Mouse (Mus musculus): ENCODE data around the gene Ttc34. TPM values are rescaled to one million over a fixed set of nuclear protein-coding genes. Genes with fewer than 3 reads are reported as not detected.

The Ttc34 gene
- polyA plus RNA-seq, 1 experiment from 2014 or later, result not detected

DNA sequence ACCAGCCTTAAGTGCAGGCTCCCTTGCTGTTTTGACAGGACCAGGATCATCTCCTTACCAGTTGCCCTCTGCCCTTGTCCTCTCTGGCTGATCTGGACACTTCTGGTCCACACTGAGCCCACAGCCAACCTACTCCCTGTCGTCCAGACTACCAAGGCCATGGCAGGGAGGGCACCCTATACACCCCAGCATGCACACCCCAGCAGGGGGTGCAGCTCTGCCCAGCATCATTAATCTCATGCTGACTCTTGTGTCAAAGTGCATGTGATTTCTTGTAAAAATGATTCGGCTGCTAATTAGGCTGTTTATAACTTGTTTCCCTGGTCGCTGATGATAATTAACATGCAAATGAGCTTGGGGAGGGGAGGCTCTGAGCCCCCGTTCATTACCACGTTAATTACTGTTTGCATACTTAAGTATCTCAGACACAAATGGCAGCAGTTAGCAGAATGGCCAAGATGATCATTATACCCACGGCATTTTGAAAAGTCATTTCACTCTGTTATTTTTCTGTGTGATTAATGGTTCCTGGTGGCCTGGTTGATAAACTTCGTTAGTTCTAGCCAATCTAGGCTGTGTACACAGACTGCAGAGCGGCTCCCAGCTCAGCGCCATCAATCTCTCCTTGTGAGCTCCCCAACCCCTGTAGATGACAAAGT, 5.2 kb upstream of the Ttc34 start:
- no peak overlapping the region for H3K4me3 ChIP-seq (replicated peaks)
- H3K27me3 ChIP-seq, result no peaks in the 10 kb centered on the region; the same call in 1 of the 2 replicates
- H3K4me2 ChIP-seq, result no peak overlapping the region
- ATAC-seq (ENCODE audit: insufficient read depth), result no peak
- 43% methylated on average over 9 of the region's 9 CpGs for WGBS (ENCODE audit: insufficient replicate concordance)
- H3K36me3 ChIP-seq (replicated peaks), result no peaks in the 10 kb centered on the region
- H3K9me3 ChIP-seq (replicated peaks), result no peaks in the 10 kb centered on the region
- no peak overlapping the region for H3K27ac ChIP-seq (replicated peaks)
- H3K4me1 ChIP-seq (replicated peaks), result no peaks in the 10 kb centered on the region
- no peak overlapping the region for H3K9ac ChIP-seq

DNA sequence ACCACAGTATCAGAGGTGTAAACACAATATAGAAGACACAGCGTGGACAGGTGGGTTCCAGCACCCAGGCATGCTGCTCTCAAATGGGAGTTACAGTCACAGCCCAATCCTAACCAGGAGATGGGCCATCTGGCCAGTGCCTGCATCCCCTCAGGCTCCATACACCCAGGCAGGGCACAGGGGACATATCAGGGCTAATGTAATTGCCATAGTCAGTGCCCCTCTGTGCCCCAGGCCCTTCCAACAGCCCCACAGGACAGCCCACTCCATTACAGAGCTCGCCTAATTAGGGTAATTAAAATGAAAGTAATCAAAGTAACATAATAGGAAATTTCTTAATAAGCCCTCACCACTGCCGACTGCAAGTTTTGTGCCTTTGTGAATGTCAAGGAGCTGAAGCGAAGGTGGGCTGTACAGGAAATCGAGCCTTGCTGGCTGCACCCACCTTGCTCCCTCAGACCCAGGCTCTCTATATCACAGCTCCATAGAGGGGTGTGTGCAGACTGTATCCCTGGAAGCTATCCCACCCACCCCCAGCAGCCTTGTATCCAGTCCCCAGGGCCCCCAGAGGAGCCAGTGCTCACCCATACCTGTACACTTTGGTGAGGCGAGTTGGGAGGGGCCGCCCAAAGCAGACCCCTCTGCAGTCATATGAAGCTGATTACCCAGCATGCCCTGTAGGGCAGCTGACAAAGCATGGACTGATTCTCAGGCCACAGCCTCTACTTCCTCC, 910 bp upstream of the Ttc34 start:
- H3K27ac ChIP-seq (replicated peaks), result no peak overlapping the region
- H3K36me3 ChIP-seq (replicated peaks), result no peaks in the 10 kb centered on the region
- H3K9ac ChIP-seq, result no peak overlapping the region
- H3K9me3 ChIP-seq (replicated peaks), result no peaks in the 10 kb centered on the region
- H3K4me1 ChIP-seq (replicated peaks), result no peaks in the 10 kb centered on the region
- ATAC-seq (ENCODE audit: insufficient read depth), result no peak
- H3K4me2 ChIP-seq, result no peak overlapping the region
- H3K4me3 ChIP-seq (replicated peaks), result no peak overlapping the region
- 54% methylated on average over 7 of the region's 7 CpGs for WGBS (ENCODE audit: insufficient replicate concordance)
- no peaks in the 10 kb centered on the region; the same call in 1 of the 2 replicates for H3K27me3 ChIP-seq

DNA sequence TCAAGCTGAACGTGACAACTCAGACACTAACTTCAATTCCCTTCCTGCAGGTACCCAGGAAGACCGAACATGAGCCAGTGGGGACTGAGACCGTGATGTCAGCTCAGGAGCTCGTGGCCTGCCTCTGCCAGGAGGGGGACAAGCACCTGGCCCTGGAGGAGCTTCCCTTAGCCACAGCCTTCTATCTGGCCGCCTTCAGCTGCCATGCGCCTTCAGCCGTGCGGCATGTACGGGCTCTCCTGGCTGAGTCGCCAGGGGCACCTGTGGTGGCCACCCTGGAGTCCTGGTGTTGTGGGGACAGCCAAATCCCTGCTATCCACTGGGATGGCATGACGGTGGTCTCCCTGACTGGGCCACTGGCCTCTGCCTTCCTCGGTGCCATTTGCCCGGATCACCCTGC, 1.5 kb downstream of the Ttc34 start:
- no peaks in the 10 kb centered on the region for H3K9me3 ChIP-seq (replicated peaks)
- H3K4me3 ChIP-seq (replicated peaks), result no peak overlapping the region
- no peak overlapping the region for H3K27ac ChIP-seq (replicated peaks)
- no peak overlapping the region for H3K9ac ChIP-seq
- H3K4me2 ChIP-seq, result no peak overlapping the region
- H3K4me1 ChIP-seq (replicated peaks), result no peaks in the 10 kb centered on the region
- H3K27me3 ChIP-seq, result no peaks in the 10 kb centered on the region; the same call in 1 of the 2 replicates
- no peak for ATAC-seq (ENCODE audit: insufficient read depth)
- H3K36me3 ChIP-seq (replicated peaks), result no peaks in the 10 kb centered on the region
- WGBS (ENCODE audit: insufficient replicate concordance), result 75% methylated on average over 13 of the region's 13 CpGs

DNA sequence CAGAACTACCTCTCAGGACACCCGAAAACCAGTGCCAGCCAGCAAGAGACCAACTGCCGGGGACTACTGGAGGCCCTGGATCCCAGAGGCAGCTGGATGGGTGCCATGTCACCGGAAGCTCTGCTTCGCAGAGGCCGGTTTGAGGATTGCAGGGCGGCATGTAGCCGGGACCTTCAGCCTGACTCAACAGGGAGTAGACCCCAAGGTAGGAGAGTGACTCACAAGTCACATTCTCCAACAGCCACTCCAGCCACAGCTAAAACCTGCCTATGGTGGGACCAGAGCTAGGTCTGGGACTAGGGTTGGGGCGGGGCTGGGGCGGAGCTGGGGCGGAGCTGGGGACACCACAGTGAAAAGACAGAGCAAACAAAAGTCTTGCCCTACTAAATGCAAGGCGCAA, 2.1 kb downstream of the Ttc34 start:
- H3K36me3 ChIP-seq (replicated peaks), result no peaks in the 10 kb centered on the region
- H3K4me2 ChIP-seq, result no peak overlapping the region
- 46% methylated on average over 11 of the region's 11 CpGs for WGBS (ENCODE audit: insufficient replicate concordance)
- no peaks in the 10 kb centered on the region for H3K9me3 ChIP-seq (replicated peaks)
- H3K9ac ChIP-seq, result no peak overlapping the region
- H3K4me3 ChIP-seq (replicated peaks), result no peak overlapping the region
- no peaks in the 10 kb centered on the region for H3K4me1 ChIP-seq (replicated peaks)
- no peak for ATAC-seq (ENCODE audit: insufficient read depth)
- H3K27ac ChIP-seq (replicated peaks), result no peak overlapping the region
- no peaks in the 10 kb centered on the region; the same call in 1 of the 2 replicates for H3K27me3 ChIP-seq

DNA sequence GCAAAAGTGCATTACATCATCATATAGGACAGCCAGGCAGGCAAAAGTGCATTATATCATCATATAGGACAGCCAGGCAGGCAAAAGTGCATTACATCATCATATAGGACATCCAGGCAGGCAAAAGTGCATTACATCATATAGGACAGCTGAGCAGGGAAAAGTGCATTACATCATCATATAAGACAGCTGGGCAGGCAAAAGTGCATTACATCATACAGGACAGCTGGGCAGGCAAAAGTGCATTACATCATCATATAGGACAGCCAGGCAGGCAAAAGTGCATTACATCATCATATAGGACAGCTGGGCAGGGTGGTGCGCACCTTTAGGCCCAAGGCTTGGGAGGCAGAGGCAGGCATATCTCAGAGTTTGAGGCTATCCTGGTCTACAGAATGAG, 15.4 kb downstream of the Ttc34 start:
- ATAC-seq (ENCODE audit: insufficient read depth), result no peak
- WGBS (ENCODE audit: insufficient replicate concordance), result 73% methylated on average over 1 of the region's 1 CpGs
- H3K4me2 ChIP-seq, result no peak overlapping the region

DNA sequence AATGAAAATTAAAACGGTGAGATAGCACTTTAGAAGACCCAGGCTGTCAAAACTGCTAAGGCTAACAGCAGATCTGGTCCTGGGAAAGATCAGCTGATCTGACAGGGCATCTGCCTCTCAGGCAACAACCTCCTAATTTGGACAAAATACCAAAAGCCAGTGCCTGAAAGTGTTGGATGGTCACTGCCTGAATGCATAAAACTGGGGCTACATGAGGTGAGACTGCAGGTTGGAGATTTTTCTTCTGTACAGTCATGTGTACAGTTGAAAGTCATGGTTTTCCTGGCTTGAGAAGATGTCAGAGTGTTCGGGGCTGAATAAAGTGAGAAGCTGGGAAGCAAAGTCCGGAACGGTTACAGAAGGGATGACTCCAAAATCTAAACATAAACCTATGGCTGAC, 16.6 kb downstream of the Ttc34 start:
- H3K4me3 ChIP-seq (replicated peaks), result no peak overlapping the region
- ATAC-seq (ENCODE audit: insufficient read depth), result no peak

More for the DNA sequence above, 15.4 kb downstream of the Ttc34 start:
- H3K4me3 ChIP-seq (replicated peaks), result no peak overlapping the region
- peaks cover 12% of the 10 kb centered on the region; the same call in 1 of the 2 replicates for H3K4me1 ChIP-seq (replicated peaks)
- H3K27me3 ChIP-seq, result peaks cover 42% of the 10 kb centered on the region
- no peaks in the 10 kb centered on the region for H3K9me3 ChIP-seq (replicated peaks)
- no peak overlapping the region for H3K9ac ChIP-seq
- H3K36me3 ChIP-seq (replicated peaks), result no peaks in the 10 kb centered on the region
- no peak overlapping the region for H3K27ac ChIP-seq (replicated peaks)

DNA sequence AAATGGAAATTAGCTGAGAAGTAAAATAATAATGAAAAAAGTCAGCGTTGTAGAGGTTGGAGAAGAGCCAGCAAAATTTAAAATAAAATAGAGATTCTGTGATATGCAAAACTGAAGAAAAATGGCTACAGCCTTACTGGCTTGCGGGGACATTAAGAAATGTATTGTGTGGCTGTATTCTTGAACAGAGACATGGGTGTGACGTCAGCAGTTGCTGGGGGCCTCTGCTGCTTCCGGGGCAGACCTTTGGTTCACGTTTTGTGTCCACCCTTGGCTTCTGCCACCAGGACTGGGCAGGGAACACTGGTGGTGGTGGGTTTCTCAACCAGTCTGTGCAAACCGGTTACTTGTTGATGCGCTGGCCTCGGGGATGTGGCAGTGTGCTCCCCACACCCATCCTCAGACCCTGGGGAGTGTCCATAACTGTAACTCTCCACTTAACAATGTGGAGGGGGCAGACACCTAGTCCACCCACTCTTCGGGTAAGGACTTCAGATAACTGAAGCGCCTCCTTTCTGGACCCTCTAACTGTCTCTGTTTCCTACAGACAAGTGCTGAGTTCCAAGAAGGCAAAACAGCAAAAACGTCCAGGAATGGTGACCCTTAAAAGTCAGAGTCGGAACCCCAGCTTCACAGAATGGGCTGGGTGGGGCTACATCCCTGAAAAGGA, 17.6 kb downstream of the Ttc34 start:
- Histone ChIP-seq H3K27me3 (peaks cover 53% of the 10 kb centered on the region), H3K9me3 (replicated peaks) (no peaks in the 10 kb centered on the region), H3K27ac (replicated peaks) (no peak overlapping the region), H3K9ac (no peak overlapping the region), H3K4me2 (no peak overlapping the region), H3K4me1 (replicated peaks) (peaks cover 12% of the 10 kb centered on the region; the same call in 1 of the 2 replicates), H3K4me3 (replicated peaks) (no peak overlapping the region), H3K36me3 (replicated peaks) (no peaks in the 10 kb centered on the region)
- no peak for ATAC-seq (ENCODE audit: insufficient read depth)
- WGBS (ENCODE audit: insufficient replicate concordance), result 41% methylated on average over 12 of the region's 12 CpGs

More for the DNA sequence above, 16.6 kb downstream of the Ttc34 start:
- no peak overlapping the region for H3K9ac ChIP-seq
- peaks cover 12% of the 10 kb centered on the region; the same call in 1 of the 2 replicates for H3K4me1 ChIP-seq (replicated peaks)
- H3K4me2 ChIP-seq, result no peak overlapping the region
- H3K27ac ChIP-seq (replicated peaks), result no peak overlapping the region
- WGBS (ENCODE audit: insufficient replicate concordance), result 66% methylated on average over 4 of the region's 4 CpGs
- H3K9me3 ChIP-seq (replicated peaks), result no peaks in the 10 kb centered on the region
- H3K36me3 ChIP-seq (replicated peaks), result no peaks in the 10 kb centered on the region
- H3K27me3 ChIP-seq, result peaks cover 52% of the 10 kb centered on the region

DNA sequence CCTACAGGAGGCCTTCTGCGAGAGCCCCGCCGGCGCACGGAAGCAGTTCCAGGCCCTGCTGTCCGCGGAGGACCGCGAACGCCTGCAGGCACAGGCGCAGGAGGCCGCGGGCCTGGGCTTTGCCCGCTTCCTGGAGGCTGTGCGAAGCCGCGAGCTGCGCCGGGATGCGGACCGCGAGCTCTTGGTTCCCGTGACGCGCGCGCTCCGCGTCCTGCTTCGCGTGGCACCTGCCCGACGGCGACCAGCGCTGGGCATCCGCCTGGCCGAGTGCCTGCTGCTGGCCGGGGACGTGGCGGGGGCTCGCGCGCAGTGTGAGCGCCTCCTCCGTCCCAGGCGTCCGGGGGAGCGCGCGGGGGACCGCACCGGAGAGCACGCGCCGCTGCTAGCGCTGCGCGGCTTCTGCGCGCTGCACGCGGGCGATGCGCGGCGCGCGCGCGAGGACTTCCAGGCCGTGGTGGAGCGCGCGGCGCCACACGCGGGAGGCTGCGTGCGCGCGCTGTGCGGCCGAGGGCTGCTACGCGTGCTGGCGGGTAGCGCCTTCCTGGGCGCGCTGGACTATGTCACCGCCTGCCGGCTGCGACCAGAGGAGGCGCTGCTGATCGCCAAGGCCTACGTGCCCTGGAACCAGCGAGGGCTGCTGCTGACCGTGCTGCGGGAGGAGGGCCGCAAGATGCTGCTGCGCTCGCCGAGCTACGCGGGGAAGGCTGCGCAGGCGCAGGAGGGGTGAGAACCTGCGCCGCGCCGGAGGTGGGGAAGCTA, 18.6 kb downstream of the Ttc34 start:
- WGBS (ENCODE audit: insufficient replicate concordance), result under 1% methylated on average over 108 of the region's 110 CpGs
- Histone ChIP-seq H3K4me1 (replicated peaks) (peaks cover 12% of the 10 kb centered on the region; the same call in 1 of the 2 replicates), H3K4me3 (replicated peaks) (peak overlapping the region; percentile 36), H3K4me2 (peak overlapping the region; percentile 57), H3K9me3 (replicated peaks) (no peaks in the 10 kb centered on the region), H3K36me3 (replicated peaks) (no peaks in the 10 kb centered on the region), H3K27ac (replicated peaks) (no peak overlapping the region), H3K9ac (no peak overlapping the region), H3K27me3 (peaks cover 53% of the 10 kb centered on the region)
- no peak for ATAC-seq (ENCODE audit: insufficient read depth)

DNA sequence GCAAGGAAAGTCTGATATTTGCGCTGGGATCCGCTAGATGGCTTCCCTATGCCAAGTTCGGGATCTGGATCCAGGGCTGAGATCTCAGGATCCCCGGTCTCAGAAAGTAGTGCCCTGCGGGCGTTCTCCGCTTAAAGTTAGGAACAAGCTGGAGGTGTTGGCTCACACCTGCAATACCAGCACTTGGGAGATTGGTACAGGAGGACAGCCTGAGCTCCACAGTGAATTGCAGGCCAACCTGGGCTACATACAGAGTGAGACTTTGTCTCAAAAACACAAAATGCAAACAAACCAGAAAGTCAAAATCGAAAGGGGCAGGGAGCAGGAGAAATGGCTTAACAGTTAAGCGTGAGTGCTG, 19.2 kb downstream of the Ttc34 start:
- Histone ChIP-seq H3K4me1 (replicated peaks) (peaks cover 12% of the 10 kb centered on the region; the same call in 1 of the 2 replicates), H3K4me3 (replicated peaks) (peak overlapping the region; percentile 36), H3K27ac (replicated peaks) (no peak overlapping the region), H3K9ac (no peak overlapping the region), H3K4me2 (peak overlapping the region; percentile 57), H3K27me3 (peaks cover 53% of the 10 kb centered on the region), H3K9me3 (replicated peaks) (no peaks in the 10 kb centered on the region), H3K36me3 (replicated peaks) (no peaks in the 10 kb centered on the region)
- ATAC-seq (ENCODE audit: insufficient read depth), result no peak
- WGBS (ENCODE audit: insufficient replicate concordance), result 20% methylated on average over 9 of the region's 9 CpGs

DNA sequence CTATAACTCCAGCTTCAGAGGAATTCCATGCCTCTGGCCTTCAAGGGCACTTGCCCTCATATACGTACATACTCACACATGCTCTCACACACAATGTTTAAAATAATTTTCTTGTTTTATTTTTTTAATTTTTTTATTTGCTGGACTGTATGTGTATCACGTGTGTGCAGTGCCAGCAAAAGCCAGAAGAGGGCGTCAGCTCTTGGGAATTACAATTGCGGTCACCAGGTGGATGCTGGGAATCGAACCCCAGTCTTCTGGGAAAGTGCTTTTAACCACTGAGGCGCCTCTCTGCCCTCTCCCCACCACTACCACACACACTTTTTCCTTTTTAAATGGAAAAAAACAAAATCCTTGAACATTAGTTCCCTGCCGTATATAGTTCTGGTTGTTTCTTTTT, 19.6 kb downstream of the Ttc34 start:
- ATAC-seq (ENCODE audit: insufficient read depth), result no peak
- Histone ChIP-seq H3K27me3 (peaks cover 53% of the 10 kb centered on the region), H3K4me3 (replicated peaks) (no peak overlapping the region), H3K9ac (no peak overlapping the region), H3K4me1 (replicated peaks) (peaks cover 12% of the 10 kb centered on the region; the same call in 1 of the 2 replicates), H3K36me3 (replicated peaks) (no peaks in the 10 kb centered on the region), H3K4me2 (no peak overlapping the region), H3K27ac (replicated peaks) (no peak overlapping the region), H3K9me3 (replicated peaks) (no peaks in the 10 kb centered on the region)
- WGBS (ENCODE audit: insufficient replicate concordance), result 66% methylated on average over 7 of the region's 7 CpGs
